Mouse (Mus musculus) kidney, adult 2 months (tissue): ENCODE results near the gene Anp32a. TPM values are rescaled to one million over a fixed set of nuclear protein-coding genes. Genes with fewer than 3 reads are reported as not detected.
A peak's percentile ranks its signal among the peaks of the same experiment; 100 is the strongest.

Experiments
- DNase-seq: peaks from one replicate; pipeline ENCODE4 v3.0.0; 2021
- H3K27ac ChIP-seq: fragments of 200-500 bp; 2 replicates; pipeline ENCODE4 v1.5.1; 2012; ENCODE audit warnings: low read depth, low read length, control low read depth, inconsistent platforms; ENCODE audit not compliant: insufficient read depth
- H3K27me3 ChIP-seq: fragments of 200-500 bp; replicated peaks from 2 replicates; pipeline ENCODE4 v1.6.1; 2012; ENCODE audit warnings: mild to moderate bottlenecking, moderate library complexity, low read length, inconsistent platforms; ENCODE audit not compliant: control insufficient read depth, insufficient read depth
- H3K36me3 ChIP-seq: fragments of 200-500 bp; 2 replicates; pipeline ENCODE4 v1.6.1; 2012; ENCODE audit warnings: mild to moderate bottlenecking, moderate library complexity, low read length, inconsistent platforms; ENCODE audit not compliant: control insufficient read depth, insufficient read depth
- H3K4me1 ChIP-seq: fragments of 200-500 bp; 2 replicates; pipeline ENCODE4 v1.6.1; 2011; ENCODE audit warnings: low read length; ENCODE audit not compliant: control insufficient read depth, insufficient read depth
- H3K4me3 ChIP-seq: fragments of 200-500 bp; 2 replicates; pipeline ENCODE4 v1.5.1; 2011; ENCODE audit warnings: mild to moderate bottlenecking, low read depth, low read length, control low read depth; ENCODE audit not compliant: insufficient read depth
- CTCF ChIP-seq: fragments of 200-500 bp; conservative IDR thresholded peaks from 2 replicates; pipeline ENCODE4 v1.5.1; 2011; ENCODE audit warnings: low read depth, mild to moderate bottlenecking, control low read depth, low read length, moderate library complexity, mixed read lengths; ENCODE audit not compliant: insufficient read depth, insufficient read length
- POLR2A ChIP-seq: fragments of 200-500 bp; IDR thresholded peaks from one replicate; pipeline ENCODE4 v1.6.1; 2011; ENCODE audit warnings: low read depth, low read length, control low read depth
- WGBS: fragments of 180-500 bp; shearing (Covaris S2); methylation state at CpG from one replicate; pipeline ENCODE4 v1.1.7; 2018; 5-methylcytosine and 5-hydroxymethylcytosine counted together
- polyA plus RNA-seq: library from polyadenylated mRNA; depleted of rRNA; stranded (reverse); fragments of >200 nt; gene quantifications from 2 replicates; pipeline ENCODE4 v1.2.3, GENCODE M21; 2012

Gene Anp32a
- polyA plus RNA-seq, 1 experiment: 61.3 TPM

DNA sequence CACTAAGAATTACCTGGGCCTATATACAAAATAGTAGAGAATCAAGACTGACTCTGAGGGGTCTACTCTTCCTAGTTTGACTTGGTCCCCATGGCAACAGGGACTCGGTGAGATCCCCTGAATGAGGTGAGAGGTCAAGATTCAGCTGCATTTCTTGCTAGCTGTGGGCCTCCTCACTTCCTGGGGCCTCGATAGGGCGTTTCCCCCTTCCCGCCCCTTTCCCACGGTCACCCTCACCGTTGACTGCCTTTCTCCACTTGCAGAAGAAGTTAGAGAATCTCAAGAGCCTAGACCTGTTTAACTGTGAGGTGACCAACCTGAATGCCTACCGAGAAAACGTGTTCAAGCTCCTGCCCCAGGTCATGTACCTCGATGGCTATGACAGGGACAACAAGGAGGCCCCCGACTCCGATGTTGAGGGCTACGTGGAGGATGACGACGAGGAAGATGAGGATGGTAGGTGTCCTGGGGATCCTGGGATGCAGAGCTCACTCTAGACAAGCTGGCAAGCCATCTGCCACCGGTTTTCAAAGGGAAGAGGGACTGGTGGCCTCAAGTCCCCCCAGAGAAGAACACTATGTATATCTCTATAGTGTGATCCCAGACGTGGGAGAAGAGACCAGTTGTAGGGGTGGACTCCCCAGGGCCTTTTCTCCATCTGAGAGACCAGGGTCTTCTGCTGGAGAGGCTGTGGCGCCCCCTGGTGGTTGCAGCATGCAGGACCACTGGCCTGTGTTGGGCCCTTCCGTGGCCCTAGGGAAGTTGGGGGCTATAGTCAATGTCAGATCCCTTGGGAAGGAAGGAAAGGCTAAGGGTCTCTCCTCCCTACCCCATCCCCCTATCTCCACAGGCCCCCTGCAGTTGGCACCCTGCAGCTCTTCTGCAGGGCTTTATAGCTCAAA lies 32.4 kb downstream of the Anp32a start:
- WGBS: 50% methylated on average over 18 of the region's 18 CpGs
- H3K4me1 ChIP-seq: peaks cover 16% of the 10 kb centered on the region
- peaks cover 2% of the 10 kb centered on the region; the same call in 1 of the 2 replicates for H3K36me3 ChIP-seq
- TF ChIP-seq CTCF (peak; percentile 72), POLR2A (no peak)
- DNase-seq: peak; percentile 72
- H3K4me3 ChIP-seq: no peak overlapping the region
- no peak overlapping the region for H3K27ac ChIP-seq
- H3K27me3 ChIP-seq: no peaks in the 10 kb centered on the region

DNA sequence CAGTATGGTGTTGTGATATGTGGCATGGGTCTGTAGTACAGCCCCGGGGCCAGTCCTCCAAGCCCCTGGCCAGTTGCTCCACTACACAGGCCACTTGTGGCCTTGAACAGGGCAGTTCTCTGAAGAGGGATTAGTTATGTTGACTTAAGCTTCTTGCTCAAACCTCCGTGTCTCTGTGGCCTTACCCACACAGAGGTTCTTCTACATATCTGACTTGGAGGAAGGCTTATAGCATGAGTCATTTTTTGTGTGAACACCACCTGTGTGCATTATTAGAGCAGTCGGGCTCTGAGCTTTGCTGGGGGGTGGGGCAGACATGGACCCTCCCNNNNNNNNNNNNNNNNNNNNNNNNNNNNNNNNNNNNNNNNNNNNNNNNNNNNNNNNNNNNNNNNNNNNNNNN lies 33.2 kb downstream of the Anp32a start:
- Histone ChIP-seq H3K4me1 (peaks cover 10% of the 10 kb centered on the region), H3K27ac (peak overlapping the region; percentile 53), H3K4me3 (no peak overlapping the region), H3K27me3 (no peaks in the 10 kb centered on the region), H3K36me3 (peaks cover 2% of the 10 kb centered on the region; the same call in 1 of the 2 replicates)
- WGBS: 64% methylated on average over 3 of the region's 3 CpGs
- DNase-seq: no peak
- no peak for TF ChIP-seq CTCF
- TF ChIP-seq POLR2A: no peak

DNA sequence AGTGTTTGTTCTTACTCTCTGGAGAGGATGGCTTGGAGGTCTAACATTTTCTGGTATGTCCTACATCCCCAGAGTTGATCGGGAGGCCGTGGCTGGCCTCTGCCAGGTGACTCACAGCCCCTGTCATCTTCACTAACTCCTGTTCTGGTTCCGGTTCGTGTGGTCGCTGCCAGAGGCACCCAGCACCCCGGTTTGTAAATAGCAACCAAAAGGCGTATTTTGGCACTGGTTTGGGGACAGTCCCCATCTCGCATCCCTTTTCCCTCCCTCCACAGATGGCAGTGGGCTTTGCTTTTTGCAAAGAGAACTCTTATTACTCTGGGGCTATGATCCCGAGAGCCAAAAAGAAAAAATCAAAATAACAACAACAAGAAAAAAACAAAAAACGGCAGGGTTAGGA lies 36.8 kb downstream of the Anp32a start:
- TF ChIP-seq POLR2A: no peak
- TF ChIP-seq CTCF: no peak
- Histone ChIP-seq H3K4me1 (0 out of 2 replicates have a peak, but pooled peaks cover 5% of the 10 kb centered on the region), H3K36me3 (peaks cover 2% of the 10 kb centered on the region; the same call in 1 of the 2 replicates), H3K27me3 (no peaks in the 10 kb centered on the region), H3K27ac (no peak overlapping the region), H3K4me3 (no peak overlapping the region)
- DNase-seq: no peak
- 93% methylated on average over 10 of the region's 10 CpGs for WGBS

DNA sequence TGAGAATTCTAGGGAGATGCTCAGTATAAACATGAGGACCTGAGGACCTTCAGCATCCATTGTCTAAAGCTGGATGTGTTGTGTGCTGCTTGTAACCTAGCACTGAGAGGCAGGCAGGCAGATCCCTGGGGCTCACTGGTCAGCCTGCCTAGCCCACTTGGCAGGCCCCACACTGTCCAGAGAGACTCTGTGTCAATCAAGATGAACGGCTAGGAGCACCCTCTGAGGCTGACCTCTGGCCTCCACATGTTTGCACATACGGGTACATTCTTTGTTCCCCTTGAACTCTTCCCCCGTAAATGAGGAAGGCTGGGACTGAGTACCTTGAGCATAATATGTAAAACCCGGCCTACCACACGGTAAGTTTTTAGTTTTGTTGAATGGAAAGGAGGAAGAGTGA lies 39.3 kb downstream of the Anp32a start:
- WGBS: 60% methylated on average over 5 of the region's 5 CpGs
- no peaks in the 10 kb centered on the region; the same call in 1 of the 2 replicates for H3K36me3 ChIP-seq
- no peaks in the 10 kb centered on the region for H3K27me3 ChIP-seq
- no peak overlapping the region for H3K27ac ChIP-seq
- no peak for DNase-seq
- 0 out of 2 replicates have a peak, but pooled peaks cover 5% of the 10 kb centered on the region for H3K4me1 ChIP-seq
- TF ChIP-seq CTCF (no peak), POLR2A (no peak)
- H3K4me3 ChIP-seq: no peak overlapping the region

DNA sequence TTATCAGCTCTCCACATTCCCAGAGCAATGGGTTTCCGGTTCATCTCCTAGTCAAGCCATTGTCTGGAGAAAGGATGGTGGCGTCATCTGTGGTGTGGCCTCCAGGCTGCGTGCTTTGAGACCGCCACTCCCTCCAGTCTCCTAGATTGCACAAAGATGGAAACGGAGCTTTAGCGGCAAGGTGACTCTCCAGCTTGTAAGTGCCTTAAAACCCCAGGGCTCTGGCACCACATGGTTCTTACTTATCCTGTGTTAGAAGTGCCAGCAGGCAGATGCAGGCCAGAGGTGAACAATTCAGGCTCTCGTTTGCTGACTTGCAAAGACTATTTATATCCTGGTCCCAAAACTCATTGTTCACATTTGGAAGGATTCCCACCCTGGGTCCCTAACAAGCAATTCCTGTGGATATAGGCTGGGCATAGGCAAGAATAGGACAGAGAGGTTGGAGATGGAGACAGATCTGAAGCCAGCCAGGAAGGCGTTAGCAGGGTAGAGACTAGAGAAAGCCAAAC lies 40.4 kb downstream of the Anp32a start:
- Histone ChIP-seq H3K4me1 (0 out of 2 replicates have a peak, but pooled peaks cover 5% of the 10 kb centered on the region), H3K4me3 (no peak overlapping the region), H3K36me3 (no peaks in the 10 kb centered on the region; the same call in 1 of the 2 replicates), H3K27me3 (no peaks in the 10 kb centered on the region), H3K27ac (peak overlapping the region; percentile 32)
- peak; percentile 57 for DNase-seq
- 63% methylated on average over 8 of the region's 8 CpGs for WGBS
- no peak for TF ChIP-seq CTCF
- TF ChIP-seq POLR2A: no peak

DNA sequence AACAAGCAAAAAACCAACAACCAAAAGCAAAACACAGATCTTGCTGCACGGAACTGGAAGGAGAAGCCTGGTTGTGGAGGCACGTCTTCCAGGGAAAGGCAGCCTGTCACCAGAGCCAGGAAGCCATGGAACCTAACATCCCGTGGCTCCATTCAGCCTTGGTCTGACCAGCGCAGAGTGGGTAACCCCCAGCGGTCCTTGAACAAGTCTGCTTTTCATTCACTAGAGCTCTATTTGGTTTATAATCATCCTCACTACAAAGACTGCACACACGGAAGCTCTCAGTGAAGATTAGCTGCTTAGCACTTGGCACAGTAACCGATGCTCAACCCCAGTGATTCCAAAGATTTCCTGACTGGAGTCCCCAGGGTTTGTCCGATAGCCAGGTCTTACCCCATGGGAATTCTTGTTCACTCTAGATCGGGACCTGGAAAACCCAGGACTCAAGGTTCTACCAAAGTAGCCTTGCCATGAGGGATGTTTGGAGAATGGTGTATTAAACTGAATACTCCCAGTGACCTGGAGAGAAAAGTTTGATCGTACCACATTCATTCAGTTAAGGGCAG lies 41.5 kb downstream of the Anp32a start:
- no peak overlapping the region for H3K4me3 ChIP-seq
- 0 out of 2 replicates have a peak, but pooled peaks cover 5% of the 10 kb centered on the region for H3K4me1 ChIP-seq
- WGBS: 78% methylated on average over 10 of the region's 10 CpGs
- TF ChIP-seq CTCF: no peak
- no peak for TF ChIP-seq POLR2A
- no peak for DNase-seq
- no peaks in the 10 kb centered on the region for H3K27me3 ChIP-seq
- H3K27ac ChIP-seq: no peak overlapping the region
- H3K36me3 ChIP-seq: no peaks in the 10 kb centered on the region

DNA sequence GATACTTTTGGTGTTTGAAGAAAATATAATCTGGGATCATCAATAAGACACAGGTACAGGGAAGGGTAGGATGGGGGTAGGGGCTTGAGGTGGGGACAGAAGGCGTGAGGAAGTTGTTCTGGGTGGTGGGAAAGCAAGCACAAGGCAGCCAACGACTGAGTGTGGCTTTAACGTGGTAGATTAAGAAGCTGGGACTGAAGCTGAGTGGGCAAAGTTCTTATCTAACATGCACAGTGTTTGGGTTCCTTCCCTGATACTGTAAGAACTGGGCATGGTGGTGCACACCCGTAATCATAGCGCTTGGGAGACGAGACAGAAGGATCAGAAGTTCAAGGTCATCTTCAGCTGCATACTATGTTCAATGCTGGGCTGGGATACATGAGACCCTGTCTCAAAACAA lies 44.0 kb downstream of the Anp32a start:
- Histone ChIP-seq H3K27me3 (no peaks in the 10 kb centered on the region), H3K4me1 (0 out of 2 replicates have a peak, but pooled peaks cover 5% of the 10 kb centered on the region), H3K36me3 (no peaks in the 10 kb centered on the region), H3K4me3 (no peak overlapping the region), H3K27ac (no peak overlapping the region)
- TF ChIP-seq CTCF: no peak
- no peak for TF ChIP-seq POLR2A
- WGBS: 91% methylated on average over 6 of the region's 6 CpGs
- no peak for DNase-seq
